Mouse (Mus musculus): ENCODE measurements around the gene Iffo1. TPM values are rescaled to one million over a fixed set of nuclear protein-coding genes. Genes with fewer than 3 reads are reported as not detected.

Gene Iffo1
- total and polyA plus RNA-seq, 3 experiments, result 96.1 to 96.9 TPM; not detected in 1

DNA sequence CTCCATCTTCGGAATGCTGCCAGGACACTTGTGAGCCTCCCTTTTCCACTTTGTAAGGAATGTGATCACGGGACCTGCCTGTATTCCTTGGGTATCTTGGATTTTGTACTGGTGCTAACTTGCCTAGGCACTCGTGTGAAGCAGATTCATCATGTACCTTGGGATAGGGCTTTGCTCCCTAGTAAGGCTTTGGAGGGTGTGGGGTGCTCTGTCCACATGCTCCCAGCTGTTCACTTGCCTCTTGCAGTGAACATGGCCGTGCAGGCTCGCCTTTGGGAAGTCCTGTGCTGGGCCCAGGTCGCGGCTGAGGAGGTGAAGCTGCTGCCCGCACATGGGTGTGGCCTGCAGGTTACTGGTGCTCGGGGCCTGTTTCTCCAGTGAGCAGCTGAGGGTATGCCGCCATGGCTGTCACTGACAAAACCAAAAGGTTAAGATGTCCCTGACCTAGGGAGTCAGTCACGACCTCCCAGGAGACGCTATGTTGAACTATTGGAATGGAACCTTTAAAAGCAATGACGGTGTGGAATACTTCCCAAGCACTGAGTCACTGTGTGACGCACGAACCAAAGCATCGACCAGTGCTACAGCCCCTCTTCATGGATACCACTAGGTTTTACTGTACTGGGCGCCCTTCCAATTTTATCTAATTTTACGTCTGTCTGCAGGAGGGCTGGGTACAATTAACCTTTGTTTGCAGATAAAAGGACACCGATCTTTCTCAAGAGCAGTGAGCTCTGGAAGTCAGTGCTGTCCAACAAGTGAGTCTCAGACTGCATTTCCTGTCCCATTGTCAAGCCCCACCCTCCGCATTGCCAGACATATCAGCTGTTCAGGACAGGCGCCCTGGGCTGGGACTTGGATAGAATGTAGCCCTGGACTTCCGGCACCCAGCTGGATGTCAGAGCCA lies 16.1 kb downstream of the Iffo1 start (continued):
- TF ChIP-seq SIN3A (IDR thresholded peaks at IDR 0.05; ENCODE audit: low read length) (peak; percentile 90), MAZ (IDR thresholded peaks at IDR 0.05; ENCODE audit: low read depth, low read length) (no peak), ZC3H11A (IDR thresholded peaks at IDR 0.05; ENCODE audit: low read depth, low read length) (no peak), MYB (IDR thresholded peaks at IDR 0.05; ENCODE audit: low read depth, low read length) (0 out of 2 replicates have a peak, but pooled peaks have one; percentile 32), UBTF (IDR thresholded peaks at IDR 0.05; ENCODE audit: borderline replicate concordance, insufficient read depth, low read depth, low read length) (no peak), EP300 (IDR thresholded peaks at IDR 0.05; ENCODE audit: low read depth in 1 of 2, low read length in 2 of 2) (peak in 1 of 2 experiments; percentile 57; a peak in 1 of 4 replicates), USF1 (IDR thresholded peaks at IDR 0.05; ENCODE audit: low read depth, low read length) (no peak), KAT2A (conservative IDR thresholded peaks at IDR 0.05; ENCODE audit: low read depth, low read length) (no peak), CHD2 (IDR thresholded peaks at IDR 0.05; ENCODE audit: low read length) (peak; percentile 79), ETS1 (IDR thresholded peaks at IDR 0.05; ENCODE audit: low read depth, low read length) (peak; percentile 91), MAFK (IDR thresholded peaks at IDR 0.05; ENCODE audit: borderline replicate concordance, low read depth, low read length) (no peak), NRF1 (IDR thresholded peaks at IDR 0.05; ENCODE audit: insufficient read depth, low read depth, low read length, poor library complexity, severe bottlenecking) (no peak), HCFC1 (IDR thresholded peaks at IDR 0.05; ENCODE audit: low read depth, low read length) (0 out of 2 replicates have a peak, but pooled peaks have one; percentile 46), ELF1 (IDR thresholded peaks at IDR 0.05; ENCODE audit: low read depth, low read length) (peak; percentile 58; the same call in 1 of the 2 replicates), MAX (IDR thresholded peaks at IDR 0.05; ENCODE audit: low read length) (no peak), NELFE (IDR thresholded peaks at IDR 0.05; ENCODE audit: low read depth, low read length) (peak; percentile 43; the same call in 1 of the 2 replicates), TBP (IDR thresholded peaks at IDR 0.05; ENCODE audit: low read depth, low read length) (no peak), POLR2AphosphoS5 (IDR thresholded peaks at IDR 0.05; ENCODE audit: borderline replicate concordance, low read depth, low read length) (peak; percentile 31; the same call in 1 of the 2 replicates), GATA1 (IDR thresholded peaks at IDR 0.05; ENCODE audit: low read depth, low read length) (peak; percentile 42; the same call in 1 of the 2 replicates), POLR2AphosphoS2 (IDR thresholded peaks at IDR 0.05; ENCODE audit: low read length) (peak; percentile 97), RCOR1 (IDR thresholded peaks at IDR 0.05; ENCODE audit: low read depth, low read length) (peak; percentile 63; the same call in 1 of the 2 replicates), E2F4 (IDR thresholded peaks at IDR 0.05; ENCODE audit: borderline replicate concordance, low read depth, low read length) (no peak), TAL1 (IDR thresholded peaks at IDR 0.05; ENCODE audit: low read length) (peak; percentile 43), GABPA (IDR thresholded peaks at IDR 0.05; ENCODE audit: low read depth, low read length) (no peak)

Data from MEL (cell line).